Mouse (Mus musculus) ES-E14 (cell line): ENCODE measurements around the gene Exog.

ENCODE experiments used
- CHD2 ChIP-seq: IDR thresholded peaks from 2 replicates; pipeline ENCODE4 v1.6.1; 2014; ENCODE audit warnings: mild to moderate bottlenecking, low read depth, low read length, inconsistent platforms
- MAFK ChIP-seq: IDR thresholded peaks from 2 replicates; pipeline ENCODE4 v1.6.1; 2014; ENCODE audit warnings: mild to moderate bottlenecking, low read depth, low read length, inconsistent platforms; ENCODE audit not compliant: insufficient read depth

DNA sequence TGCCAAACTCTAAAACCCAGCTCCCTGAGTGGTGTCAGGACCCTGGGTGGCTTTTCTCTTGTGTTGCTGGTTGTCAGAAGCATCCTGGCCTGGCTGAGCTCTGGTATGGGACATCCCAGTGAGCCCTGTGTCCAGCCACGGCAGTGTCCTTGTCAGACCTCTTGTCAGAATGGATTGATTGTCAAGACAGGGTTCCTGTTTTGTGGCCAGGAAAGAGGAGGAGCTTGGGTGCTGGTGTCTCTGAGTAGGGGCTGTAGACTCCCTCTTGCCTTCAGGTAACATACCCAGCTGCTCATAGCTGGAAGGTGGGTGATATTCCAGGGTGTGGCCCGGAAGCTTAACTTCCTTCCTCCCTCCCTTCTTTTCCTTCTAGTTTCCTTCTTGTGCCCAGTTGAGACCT is 8.9 kb upstream of the Exog start:
- TF ChIP-seq CHD2 (no peak), MAFK (no peak)
